Mouse (Mus musculus): ENCODE measurements around the gene Fam196b.

DNA sequence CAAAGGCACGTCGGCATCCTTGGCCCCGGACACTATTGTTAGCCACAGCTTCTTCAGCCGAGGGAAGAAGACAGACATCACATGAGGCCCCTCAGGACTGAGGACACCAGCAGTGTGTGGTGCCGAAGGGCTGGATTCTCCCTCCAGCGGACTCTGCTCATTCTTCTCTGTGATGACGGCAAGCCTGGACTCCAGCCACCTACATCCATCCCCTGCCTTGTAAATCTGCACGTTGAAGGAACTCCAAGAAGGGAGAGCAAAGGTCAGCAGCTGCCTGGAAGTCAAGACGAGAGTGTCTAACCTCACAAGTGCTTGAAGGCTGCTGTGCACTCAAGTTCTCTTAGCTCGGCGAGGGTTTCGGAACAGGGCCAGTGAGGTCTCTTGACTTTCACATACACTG, 40.8 kb downstream of the Fam196b start:
- TF ChIP-seq CHD2 (IDR thresholded peaks at IDR 0.05; ENCODE audit: low read depth, low read length): no peak
- TF ChIP-seq ZNF384 (IDR thresholded peaks at IDR 0.05; ENCODE audit: low read depth, low read length): no peak

Measured in ES-E14 (cell line).